Mouse (Mus musculus) T-helper 1 cell (primary cell): ENCODE data around the gene Itga3.

Experiments used
- in situ Hi-C: fragments of 300-600 bp; cut with MboI, MseI; formaldehyde crosslinking; loops from one replicate; pipeline ENCODE4 v1.15.1; 2025; ENCODE audit warnings: high pct_unique_total_duplicates

Itga3 gene

GRCm38 (mm10) chr11:95096608-95097373 is 20.2 kb upstream of the Itga3 start:
- in situ Hi-C loops: no loop called here

GRCm38 (mm10) chr11:95095596-95095995 is 19.0 kb upstream of the Itga3 start:
- in situ Hi-C loops: no loop called here

- in situ Hi-C loops: no loop called here
Measured at GRCm38 (mm10) chr11:95093077-95093476, 16.5 kb upstream of the Itga3 start.

GRCm38 (mm10) chr11:95088857-95089779 is 12.5 kb upstream of the Itga3 start:
- in situ Hi-C loops: no loop called here

- in situ Hi-C loops: no loop called here
Measured at GRCm38 (mm10) chr11:95088286-95088685, 11.7 kb upstream of the Itga3 start.

GRCm38 (mm10) chr11:95087301-95088228 is 11.0 kb upstream of the Itga3 start:
- in situ Hi-C loops: no loop called here

GRCm38 (mm10) chr11:95086229-95086628 is 9.6 kb upstream of the Itga3 start:
- in situ Hi-C loops: no loop called here

GRCm38 (mm10) chr11:95085710-95086109 is 9.1 kb upstream of the Itga3 start:
- in situ Hi-C loops: no loop called here

GRCm38 (mm10) chr11:95084811-95085382 is 8.3 kb upstream of the Itga3 start:
- in situ Hi-C loops: loop anchor here (5.0 kb wide), 1 partner anchor 267 kb away; no protein-coding TSS in a partner anchor

GRCm38 (mm10) chr11:95084175-95084574 is 7.6 kb upstream of the Itga3 start:
- in situ Hi-C loops: loop anchor here (5.0 kb wide), 1 partner anchor 268 kb away; no protein-coding TSS in a partner anchor

- in situ Hi-C loops: loop anchor here (5.0 kb wide), 1 partner anchor 269 kb away; no protein-coding TSS in a partner anchor
Measured at GRCm38 (mm10) chr11:95082896-95083295, 6.3 kb upstream of the Itga3 start.

- in situ Hi-C loops: loop anchor here (5.0 kb wide), 1 partner anchor 272 kb away; no protein-coding TSS in a partner anchor
Measured at GRCm38 (mm10) chr11:95080783-95081182, 4.2 kb upstream of the Itga3 start.

- in situ Hi-C loops: loop anchor here (5.0 kb wide), 1 partner anchor 33 kb away; no protein-coding TSS in a partner anchor
Measured at GRCm38 (mm10) chr11:95079256-95079875, 2.8 kb upstream of the Itga3 start.

- in situ Hi-C loops: loop anchor here (5.0 kb wide), 1 partner anchor 34 kb away; no protein-coding TSS in a partner anchor
Measured at GRCm38 (mm10) chr11:95077956-95078355, 1.4 kb upstream of the Itga3 start.

- in situ Hi-C loops: loop anchor here (5.0 kb wide), 1 partner anchor 36 kb away; no protein-coding TSS in a partner anchor
Measured at GRCm38 (mm10) chr11:95076041-95076535, 513 bp downstream of the Itga3 start.

- in situ Hi-C loops: loop anchor here (5.0 kb wide), 1 partner anchor 37 kb away; no protein-coding TSS in a partner anchor
Measured at GRCm38 (mm10) chr11:95075197-95076040, 1.2 kb downstream of the Itga3 start.

- in situ Hi-C loops: loop anchor here (5.0 kb wide), 1 partner anchor 38 kb away; no protein-coding TSS in a partner anchor
Measured at GRCm38 (mm10) chr11:95074694-95075093, 1.9 kb downstream of the Itga3 start.

- in situ Hi-C loops: no loop called here
Measured at GRCm38 (mm10) chr11:95073835-95074234, 2.8 kb downstream of the Itga3 start.

- in situ Hi-C loops: no loop called here
Measured at GRCm38 (mm10) chr11:95072804-95073203, 3.8 kb downstream of the Itga3 start.
